Mouse (Mus musculus) kidney, embryonic 16.5 days (tissue): ENCODE data around the gene Fgb. TPM values are rescaled to one million over a fixed set of nuclear protein-coding genes. Genes with fewer than 3 reads are reported as not detected.
A peak's percentile ranks its signal among the peaks of the same experiment; 100 is the strongest.

Source experiments
- ATAC-seq: fragments of 200-750 bp; cut with Nextera tagmentation; 2 replicates; pipeline ENCODE4 v1.8.0; 2017; ENCODE audit warnings: moderate TSS enrichment; ENCODE audit not compliant: low FRiP score, low TSS enrichment
- H3K27ac ChIP-seq: fragments of 300-500 bp; sonication (generic); 2 replicates; pipeline ENCODE4 v1.5.1; 2014; ENCODE audit warnings: low read length
- H3K27me3 ChIP-seq: fragments of 300-500 bp; sonication (generic); 2 replicates; pipeline ENCODE4 v1.6.1; 2014; ENCODE audit warnings: low read length, control low read depth, mixed read lengths; ENCODE audit not compliant: insufficient read depth
- H3K36me3 ChIP-seq: fragments of 300-500 bp; sonication (generic); 2 replicates; pipeline ENCODE4 v1.6.1; 2014; ENCODE audit warnings: low read length, control low read depth, mixed read lengths; ENCODE audit not compliant: insufficient read depth
- H3K4me1 ChIP-seq: fragments of 300-500 bp; sonication (generic); 2 replicates; pipeline ENCODE4 v1.6.1; 2014; ENCODE audit warnings: low read length, control low read depth, mixed read lengths; ENCODE audit not compliant: insufficient read depth
- H3K4me2 ChIP-seq: fragments of 300-500 bp; sonication (generic); replicated peaks from 2 replicates; pipeline ENCODE4 v1.6.1; 2014; ENCODE audit warnings: low read depth, low read length
- H3K4me3 ChIP-seq: fragments of 300-500 bp; sonication (generic); 2 replicates; pipeline ENCODE4 v1.5.1; 2014; ENCODE audit warnings: mild to moderate bottlenecking, low read length
- H3K9ac ChIP-seq: fragments of 300-500 bp; sonication (generic); replicated peaks from 2 replicates; pipeline ENCODE4 v1.6.1; 2014; ENCODE audit warnings: low read length
- H3K9me3 ChIP-seq: fragments of 300-500 bp; sonication (generic); 2 replicates; pipeline ENCODE4 v1.6.1; 2016; ENCODE audit warnings: low read length, control low read depth
- WGBS: fragments of 180-500 bp; shearing (Covaris S2); extraction: QIAGEN DNeasy Blood & Tissue Kit; methylation state at CpG from one replicate; pipeline ENCODE4 v1.1.7; 2014; 5-methylcytosine and 5-hydroxymethylcytosine counted together
- polyA plus RNA-seq: library from polyadenylated mRNA; unstranded; fragments of >200 nt; fragmentation: Nextera tagmentation; extraction: Ambion mirVana; gene quantifications from 2 replicates; pipeline ENCODE4 v1.2.1, GENCODE M21; 2015

Gene Fgb
- polyA plus RNA-seq, 1 experiment from 2014 or later: 3.6 TPM

DNA sequence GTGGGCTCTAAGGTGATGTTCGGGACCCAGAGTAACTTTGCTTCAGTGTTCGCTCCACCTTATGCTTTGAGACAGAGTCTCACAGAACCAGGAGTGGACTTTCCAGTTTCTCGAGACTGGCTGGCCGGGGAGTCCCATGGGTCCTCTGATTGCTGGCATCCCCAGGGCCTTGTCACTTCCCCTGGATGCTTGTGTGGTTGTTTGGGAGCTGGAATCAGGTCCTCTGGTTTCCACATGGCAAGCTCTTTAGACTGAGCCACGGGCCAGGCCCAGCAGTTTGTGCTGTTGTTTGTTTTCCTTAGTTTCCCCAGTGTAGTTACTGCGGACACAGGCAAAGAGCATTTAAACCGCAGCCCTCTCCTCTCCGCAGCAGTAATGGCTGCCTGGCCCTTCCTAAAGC lies 15.9 kb downstream of the Fgb start:
- no peak overlapping the region for H3K4me3 ChIP-seq
- 0 out of 2 replicates have a peak, but pooled peaks cover 5% of the 10 kb centered on the region for H3K4me1 ChIP-seq
- no peaks in the 10 kb centered on the region for H3K36me3 ChIP-seq
- no peak for ATAC-seq
- H3K9ac ChIP-seq: no peak overlapping the region
- 76% methylated on average over 8 of the region's 8 CpGs for WGBS
- H3K9me3 ChIP-seq: no peaks in the 10 kb centered on the region
- H3K27ac ChIP-seq: no peak overlapping the region
- H3K4me2 ChIP-seq: no peak overlapping the region
- H3K27me3 ChIP-seq: no peaks in the 10 kb centered on the region; the same call in 1 of the 2 replicates

DNA sequence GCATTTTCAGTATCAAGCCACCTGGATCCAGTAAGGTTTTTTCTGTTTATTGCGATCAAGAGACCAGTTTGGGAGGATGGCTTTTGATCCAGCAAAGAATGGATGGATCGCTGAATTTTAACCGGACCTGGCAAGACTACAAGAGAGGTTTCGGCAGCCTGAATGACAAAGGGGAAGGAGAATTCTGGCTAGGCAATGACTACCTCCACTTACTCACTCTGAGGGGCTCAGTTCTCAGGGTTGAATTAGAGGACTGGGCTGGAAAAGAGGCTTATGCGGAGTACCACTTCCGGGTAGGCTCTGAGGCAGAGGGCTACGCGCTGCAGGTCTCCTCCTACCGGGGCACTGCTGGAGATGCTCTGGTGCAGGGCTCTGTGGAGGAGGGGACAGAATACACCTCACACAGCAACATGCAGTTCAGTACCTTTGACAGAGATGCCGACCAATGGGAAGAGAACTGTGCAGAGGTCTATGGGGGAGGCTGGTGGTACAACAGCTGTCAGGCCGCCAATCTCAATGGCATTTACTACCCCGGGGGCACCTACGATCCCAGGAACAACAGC lies 16.8 kb downstream of the Fgb start:
- 0 out of 2 replicates have a peak, but pooled peaks cover 5% of the 10 kb centered on the region for H3K4me1 ChIP-seq
- ATAC-seq: peak; percentile 59; the same call in 1 of the 2 replicates
- 43% methylated on average over 13 of the region's 13 CpGs for WGBS
- no peaks in the 10 kb centered on the region for H3K36me3 ChIP-seq
- H3K4me2 ChIP-seq: peak overlapping the region; percentile 38
- no peaks in the 10 kb centered on the region for H3K9me3 ChIP-seq
- H3K4me3 ChIP-seq: no peak overlapping the region
- H3K27ac ChIP-seq: no peak overlapping the region
- no peaks in the 10 kb centered on the region; the same call in 1 of the 2 replicates for H3K27me3 ChIP-seq
- no peak overlapping the region for H3K9ac ChIP-seq

DNA sequence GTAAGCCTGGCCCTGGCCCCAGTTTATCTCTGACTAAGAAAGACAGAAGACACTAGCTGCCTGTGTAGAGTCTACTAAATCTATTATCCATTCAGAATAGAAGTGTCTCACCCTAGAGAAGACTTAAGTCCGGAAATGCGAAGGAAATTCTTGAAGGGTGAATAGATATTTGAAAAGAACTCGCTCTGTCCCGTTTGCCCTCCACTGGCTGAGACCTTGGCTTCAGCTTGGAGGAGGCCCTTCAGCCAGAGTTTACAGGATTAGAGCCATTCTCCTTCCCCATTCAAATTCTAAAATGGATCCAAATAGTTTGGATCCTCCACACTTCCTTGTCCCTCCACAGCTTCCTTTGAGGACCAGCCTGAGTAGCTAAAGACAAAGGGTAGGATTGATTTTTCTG lies 19.3 kb downstream of the Fgb start:
- Histone ChIP-seq H3K4me3 (no peak overlapping the region), H3K4me2 (no peak overlapping the region), H3K9ac (no peak overlapping the region), H3K4me1 (0 out of 2 replicates have a peak, but pooled peaks cover 5% of the 10 kb centered on the region), H3K36me3 (no peaks in the 10 kb centered on the region), H3K9me3 (no peaks in the 10 kb centered on the region), H3K27me3 (no peaks in the 10 kb centered on the region; the same call in 1 of the 2 replicates), H3K27ac (no peak overlapping the region)
- no peak for ATAC-seq
- 86% methylated on average over 4 of the region's 4 CpGs for WGBS

DNA sequence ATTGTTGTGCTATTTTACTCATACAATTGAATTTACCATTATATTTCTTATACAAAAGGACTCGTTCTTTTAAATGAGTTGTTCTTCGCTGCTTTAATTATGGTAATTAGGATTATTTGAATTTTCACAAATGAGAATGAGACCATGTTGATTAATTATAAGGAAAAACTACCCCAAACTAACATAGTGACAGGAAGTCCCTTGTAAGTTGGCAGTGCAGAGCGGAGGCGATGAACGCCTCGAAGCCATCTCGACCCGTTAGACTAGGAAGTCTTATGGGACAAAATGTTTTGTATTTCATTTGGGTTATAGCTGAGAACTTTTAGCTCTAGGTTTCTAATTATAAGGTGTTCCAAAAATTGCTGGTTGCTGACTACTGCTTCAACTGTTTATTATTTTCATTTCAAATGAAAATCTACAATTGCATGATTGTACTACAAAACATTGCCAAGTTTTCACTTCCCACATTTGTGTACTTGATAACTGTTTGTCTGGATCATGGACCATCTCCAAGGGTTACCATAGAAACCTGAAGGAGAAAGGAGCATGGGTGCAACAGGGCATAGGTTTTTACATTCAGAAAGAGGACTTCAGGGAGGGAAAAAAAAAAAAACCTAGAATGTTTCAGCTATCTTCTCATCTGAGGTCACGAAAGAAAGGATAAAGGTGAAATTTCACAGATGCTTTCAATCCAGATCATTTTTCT lies 22.0 kb downstream of the Fgb start:
- Histone ChIP-seq H3K4me1 (no peaks in the 10 kb centered on the region), H3K9me3 (no peaks in the 10 kb centered on the region), H3K36me3 (no peaks in the 10 kb centered on the region), H3K9ac (no peak overlapping the region), H3K4me3 (no peak overlapping the region), H3K27me3 (no peaks in the 10 kb centered on the region), H3K27ac (no peak overlapping the region), H3K4me2 (no peak overlapping the region)
- ATAC-seq: no peak
- WGBS: 90% methylated on average over 9 of the region's 9 CpGs

DNA sequence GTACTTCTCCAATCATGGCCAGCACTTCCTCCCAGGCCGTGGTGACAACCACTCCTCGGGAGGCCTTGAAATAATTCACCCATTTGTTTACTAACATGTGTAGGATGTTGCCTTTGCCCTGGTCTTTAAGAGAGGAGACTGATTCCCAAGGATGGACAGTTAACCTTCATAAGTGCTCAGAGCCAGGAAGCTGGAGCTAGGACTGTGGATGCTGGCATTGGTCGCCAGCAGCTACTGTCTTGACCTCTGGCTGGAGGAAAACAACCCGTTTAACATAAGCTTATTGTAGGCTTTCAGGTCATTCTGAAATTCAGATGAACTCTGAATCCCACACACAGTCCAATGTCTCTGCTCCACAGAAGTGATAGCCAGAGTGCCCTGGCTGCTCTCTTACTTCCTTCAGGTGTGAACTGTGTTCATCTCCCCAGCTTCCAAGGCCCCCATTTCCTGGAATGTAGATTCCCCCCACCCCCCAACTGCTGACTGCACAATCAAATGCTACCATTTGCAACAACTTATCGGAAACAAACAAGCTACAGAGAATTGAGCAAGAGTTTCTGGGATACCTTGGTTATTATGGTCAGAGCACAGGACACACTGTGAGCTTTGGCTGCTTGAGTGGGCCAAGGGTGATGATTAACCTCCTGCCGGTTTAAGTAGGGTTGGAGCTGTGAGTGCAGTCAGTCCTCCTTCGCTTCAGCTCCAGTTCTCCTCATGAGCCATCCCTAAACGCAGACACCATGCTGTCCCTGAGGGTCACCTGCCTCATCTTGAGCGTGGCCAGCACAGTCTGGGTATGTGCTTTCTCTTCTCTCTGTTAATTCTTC lies 24.0 kb downstream of the Fgb start, which contains the start of gene Fga:
Fga (plus strand) TSS at position 602 of the 827 bp plus-strand sequence.
- H3K4me1 ChIP-seq: no peaks in the 10 kb centered on the region

DNA sequence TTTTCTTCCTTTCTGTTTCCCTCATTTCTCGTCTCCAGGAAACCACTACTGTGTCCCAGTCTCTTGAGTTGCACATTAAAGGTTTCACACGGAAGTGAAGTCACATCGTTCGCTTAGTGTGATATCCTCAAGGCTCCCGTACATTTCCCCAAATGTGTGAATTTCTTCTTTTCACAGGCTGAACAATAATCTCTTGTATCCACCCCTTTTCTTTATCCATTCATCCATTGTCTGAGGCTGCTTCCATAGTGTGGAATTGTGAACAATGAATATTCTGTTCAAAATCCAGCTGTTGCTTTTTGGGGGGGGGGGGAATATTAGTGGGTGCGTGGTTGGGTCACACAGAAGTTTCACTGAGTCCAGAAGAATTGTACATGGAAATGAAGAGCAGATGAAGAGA lies 24.6 kb downstream of the Fgb start:
- Histone ChIP-seq H3K4me2 (no peak overlapping the region), H3K9ac (no peak overlapping the region), H3K36me3 (no peaks in the 10 kb centered on the region), H3K9me3 (no peaks in the 10 kb centered on the region), H3K4me3 (no peak overlapping the region), H3K27me3 (no peaks in the 10 kb centered on the region), H3K27ac (no peak overlapping the region), H3K4me1 (no peaks in the 10 kb centered on the region)
- 86% methylated on average over 6 of the region's 6 CpGs for WGBS
- ATAC-seq: no peak

More for the DNA sequence above, 24.0 kb downstream of the Fgb start, which contains the start of gene Fga:
- no peaks in the 10 kb centered on the region for H3K27me3 ChIP-seq
- WGBS: 74% methylated on average over 9 of the region's 9 CpGs
- no peak within 1 kb of the TSS for H3K9ac ChIP-seq
- no peak within 1 kb of the TSS for H3K4me3 ChIP-seq
- no peaks in the 10 kb centered on the region for H3K9me3 ChIP-seq
- H3K27ac ChIP-seq: no peak within 1 kb of the TSS
- no peaks in the 10 kb centered on the region for H3K36me3 ChIP-seq
- ATAC-seq: peak; percentile 74; the same call in 1 of the 2 replicates
- H3K4me2 ChIP-seq: no peak within 1 kb of the TSS

DNA sequence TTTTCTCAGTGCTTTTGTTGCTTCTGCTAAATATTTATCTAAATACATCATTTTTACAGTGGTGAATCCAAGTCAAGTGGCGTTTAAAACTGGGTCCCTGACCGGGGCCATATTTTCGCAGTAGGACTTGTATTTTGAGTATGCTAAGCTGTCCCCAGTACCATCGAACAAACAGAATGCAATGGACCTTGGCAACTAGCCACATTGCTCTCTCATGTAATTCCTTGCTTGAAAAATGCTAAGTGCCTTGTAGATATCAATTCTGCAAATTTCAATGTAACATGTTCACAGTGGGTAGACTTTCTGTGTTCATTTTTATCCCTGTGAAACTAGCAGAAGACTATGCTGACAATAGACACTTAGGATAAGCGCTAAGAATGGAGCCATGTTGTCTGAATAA lies 28.5 kb downstream of the Fgb start:
- no peak overlapping the region for H3K4me2 ChIP-seq
- WGBS: 86% methylated on average over 5 of the region's 5 CpGs
- no peaks in the 10 kb centered on the region for H3K36me3 ChIP-seq
- H3K27me3 ChIP-seq: no peaks in the 10 kb centered on the region
- no peaks in the 10 kb centered on the region for H3K9me3 ChIP-seq
- H3K4me1 ChIP-seq: no peaks in the 10 kb centered on the region
- H3K27ac ChIP-seq: no peak overlapping the region
- no peak overlapping the region for H3K9ac ChIP-seq
- no peak for ATAC-seq
- no peak overlapping the region for H3K4me3 ChIP-seq

DNA sequence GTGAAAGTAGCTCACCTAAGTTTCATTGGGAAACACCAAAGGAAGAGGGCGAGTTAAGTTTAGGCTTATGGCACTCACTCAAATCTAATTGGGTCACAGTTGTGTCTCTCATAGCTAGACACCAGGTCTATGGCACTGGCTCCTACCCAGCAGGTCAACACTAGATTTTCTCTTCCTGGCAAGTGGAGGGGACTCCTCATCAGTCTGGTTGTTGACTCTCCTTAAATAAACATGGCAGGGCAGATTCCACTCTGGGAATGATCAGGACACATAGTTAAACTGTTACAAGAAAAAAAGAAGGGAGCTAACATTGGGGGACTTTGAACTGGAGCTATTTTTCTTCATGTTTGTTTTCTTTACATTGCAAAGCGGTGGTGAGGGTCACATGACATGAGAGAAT lies 29.3 kb downstream of the Fgb start:
- Histone ChIP-seq H3K27ac (no peak overlapping the region), H3K9ac (no peak overlapping the region), H3K4me3 (no peak overlapping the region), H3K4me2 (no peak overlapping the region), H3K27me3 (no peaks in the 10 kb centered on the region), H3K9me3 (no peaks in the 10 kb centered on the region), H3K36me3 (no peaks in the 10 kb centered on the region), H3K4me1 (no peaks in the 10 kb centered on the region)
- 65% methylated on average over 2 of the region's 2 CpGs for WGBS
- ATAC-seq: peak; percentile 57; the same call in 1 of the 2 replicates

DNA sequence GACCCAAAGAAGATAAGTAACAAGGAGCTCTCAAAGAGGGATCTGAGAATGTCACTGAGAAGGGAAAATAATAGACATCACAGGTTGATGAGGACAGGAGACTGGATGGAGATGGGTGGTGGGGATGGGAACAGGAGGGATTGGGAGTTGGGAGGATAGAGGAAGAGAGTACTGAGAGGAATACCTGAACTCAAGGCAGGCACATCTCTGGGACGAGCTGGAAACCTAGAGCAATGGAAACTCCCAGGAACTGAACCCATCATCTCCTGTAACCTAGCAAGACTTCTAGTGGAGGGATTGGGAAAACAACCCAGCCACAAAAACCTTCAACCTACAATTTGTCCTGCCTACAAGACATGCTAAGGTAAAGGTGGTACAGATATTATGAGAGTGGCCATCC lies 33.4 kb downstream of the Fgb start:
- WGBS: 62% methylated on average over 1 of the region's 1 CpGs
- Histone ChIP-seq H3K36me3 (no peaks in the 10 kb centered on the region), H3K4me1 (no peaks in the 10 kb centered on the region), H3K4me3 (no peak overlapping the region), H3K9ac (no peak overlapping the region), H3K27ac (no peak overlapping the region), H3K9me3 (no peaks in the 10 kb centered on the region), H3K4me2 (no peak overlapping the region), H3K27me3 (no peaks in the 10 kb centered on the region)
- no peak for ATAC-seq
